Mouse (Mus musculus) small intestine, adult 2 months (tissue): ENCODE measurements around the gene Slc17a9.

ENCODE experiments used
- CTCF ChIP-seq: fragments of 200-500 bp; IDR thresholded peaks from 2 replicates; pipeline ENCODE4 v1.5.1; 2012; ENCODE audit warnings: low read depth, mild to moderate bottlenecking, control low read depth, inconsistent platforms, low read length, moderate library complexity, mixed read lengths; ENCODE audit not compliant: insufficient replicate concordance, insufficient read length; ENCODE audit errors: extremely low read depth
- POLR2A ChIP-seq: fragments of 200-500 bp; IDR thresholded peaks from 2 replicates; pipeline ENCODE4 v1.6.1; 2012; ENCODE audit warnings: low read depth, mild to moderate bottlenecking, control low read depth, inconsistent platforms, low read length, moderate library complexity

- TF ChIP-seq CTCF, result no peak
- no peak for TF ChIP-seq POLR2A
These were observed 21.3 kb upstream of the Slc17a9 start for GRCm38 (mm10) chr2:180703645-180704359.
